Mouse (Mus musculus): ENCODE measurements around the gene Rlf. TPM values are rescaled to one million over a fixed set of nuclear protein-coding genes. Genes with fewer than 3 reads are reported as not detected.

Rlf gene
- polyA plus RNA-seq, 1 experiment from 2014 or later, result 18.3 TPM

GRCm38 (mm10) chr4:121225177-121225576 lies 10.3 kb upstream of the Rlf start:
- WGBS, result 86% methylated on average over 4 of the region's 4 CpGs
- ATAC-seq (ENCODE audit: insufficient number of reproducible peaks, insufficient read depth, low FRiP score, low read depth), result no peak
- H3K4me3 ChIP-seq (ENCODE audit: control insufficient read depth in 1 of 2, insufficient read depth in 1 of 2, low read depth in 1 of 2, low read length in 2 of 2), result no peak overlapping the region

GRCm38 (mm10) chr4:121223136-121223535 lies 8.3 kb upstream of the Rlf start:
- H3K27ac ChIP-seq (replicated peaks in 1 of 2; ENCODE audit: control insufficient read depth in 1 of 2, insufficient read depth in 1 of 2, low read depth in 2 of 2, low read length in 2 of 2), result no peak overlapping the region
- ATAC-seq (ENCODE audit: insufficient number of reproducible peaks, insufficient read depth, low FRiP score, low read depth), result no peak
- H3K36me3 ChIP-seq (ENCODE audit: control insufficient read depth, insufficient read depth, low read length), result no peaks in the 10 kb centered on the region
- no peaks in the 10 kb centered on the region for H3K4me1 ChIP-seq (ENCODE audit: control insufficient read depth in 2 of 2, insufficient read depth in 2 of 2, low read length in 2 of 2)
- no peak overlapping the region for H3K9ac ChIP-seq (ENCODE audit: low read length)
- no peak overlapping the region for H3K4me2 ChIP-seq (ENCODE audit: low read length)
- 60% methylated on average over 1 of the region's 1 CpGs for WGBS
- H3K9me3 ChIP-seq (ENCODE audit: control insufficient read depth, low read length), result no peaks in the 10 kb centered on the region
- H3K4me3 ChIP-seq (ENCODE audit: control insufficient read depth in 1 of 2, insufficient read depth in 1 of 2, low read depth in 1 of 2, low read length in 2 of 2), result no peak overlapping the region
- H3K27me3 ChIP-seq (ENCODE audit: control insufficient read depth, insufficient read depth, low read length), result no peaks in the 10 kb centered on the region; the same call in 1 of the 2 replicates

More at GRCm38 (mm10) chr4:121225177-121225576, 10.3 kb upstream of the Rlf start:
- Histone ChIP-seq H3K9me3 (ENCODE audit: control insufficient read depth, low read length) (no peaks in the 10 kb centered on the region), H3K27ac (replicated peaks in 1 of 2; ENCODE audit: control insufficient read depth in 1 of 2, insufficient read depth in 1 of 2, low read depth in 2 of 2, low read length in 2 of 2) (no peak overlapping the region), H3K36me3 (ENCODE audit: control insufficient read depth, insufficient read depth, low read length) (no peaks in the 10 kb centered on the region), H3K4me2 (ENCODE audit: low read length) (no peak overlapping the region), H3K4me1 (ENCODE audit: control insufficient read depth in 2 of 2, insufficient read depth in 2 of 2, low read length in 2 of 2) (no peaks in the 10 kb centered on the region), H3K27me3 (ENCODE audit: control insufficient read depth, insufficient read depth, low read length) (no peaks in the 10 kb centered on the region), H3K9ac (ENCODE audit: low read length) (no peak overlapping the region)

GRCm38 (mm10) chr4:121216216-121216615 lies 1.3 kb upstream of the Rlf start:
- Histone ChIP-seq H3K4me1 (ENCODE audit: control insufficient read depth in 2 of 2, insufficient read depth in 2 of 2, low read length in 2 of 2) (peaks cover 4 to 27% of the 10 kb centered on the region in 2 experiments), H3K9me3 (ENCODE audit: control insufficient read depth, low read length) (no peaks in the 10 kb centered on the region), H3K27ac (replicated peaks in 1 of 2; ENCODE audit: control insufficient read depth in 1 of 2, insufficient read depth in 1 of 2, low read depth in 2 of 2, low read length in 2 of 2) (no peak overlapping the region), H3K27me3 (ENCODE audit: control insufficient read depth, insufficient read depth, low read length) (no peaks in the 10 kb centered on the region; the same call in 1 of the 2 replicates), H3K36me3 (ENCODE audit: control insufficient read depth, insufficient read depth, low read length) (no peaks in the 10 kb centered on the region), H3K4me3 (ENCODE audit: control insufficient read depth in 1 of 2, insufficient read depth in 1 of 2, low read depth in 1 of 2, low read length in 2 of 2) (no peak overlapping the region), H3K9ac (ENCODE audit: low read length) (no peak overlapping the region), H3K4me2 (ENCODE audit: low read length) (no peak overlapping the region)
- no peak for ATAC-seq (ENCODE audit: insufficient number of reproducible peaks, insufficient read depth, low FRiP score, low read depth)
- WGBS, result 34% methylated on average over 2 of the region's 2 CpGs

DNA sequence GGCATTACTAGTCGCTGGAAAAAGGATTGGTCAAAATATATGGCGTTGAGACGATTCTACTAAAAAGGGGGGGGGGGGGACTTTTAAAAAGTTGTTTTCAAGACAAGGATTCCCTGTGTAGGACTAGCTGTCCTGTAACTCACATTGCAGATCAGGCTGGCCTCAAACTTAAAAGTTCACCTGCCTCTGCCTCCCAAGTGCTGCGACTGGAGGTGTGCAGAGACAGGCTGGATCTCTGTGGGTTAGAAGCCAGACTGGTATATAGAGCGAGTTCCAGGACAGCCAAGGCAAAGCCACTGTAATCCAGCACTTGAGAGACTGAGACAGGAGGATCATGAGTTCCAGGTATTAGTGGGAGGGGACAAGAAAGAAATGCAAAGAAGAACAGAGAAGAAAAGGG lies 605 bp upstream of the Rlf start:
- Histone ChIP-seq H3K9me3 (ENCODE audit: control insufficient read depth, low read length) (no peaks in the 10 kb centered on the region), H3K4me3 (ENCODE audit: control insufficient read depth in 1 of 2, insufficient read depth in 1 of 2, low read depth in 1 of 2, low read length in 2 of 2) (peak overlapping the region; percentile 63 to 95), H3K9ac (ENCODE audit: low read length) (peak overlapping the region; percentile 98), H3K27ac (replicated peaks in 1 of 2; ENCODE audit: control insufficient read depth in 1 of 2, insufficient read depth in 1 of 2, low read depth in 2 of 2, low read length in 2 of 2) (peak overlapping the region in 1 of 2 experiments; percentile 94; a peak in 1 of 4 replicates), H3K27me3 (ENCODE audit: control insufficient read depth, insufficient read depth, low read length) (no peaks in the 10 kb centered on the region; the same call in 1 of the 2 replicates), H3K36me3 (ENCODE audit: control insufficient read depth, insufficient read depth, low read length) (no peaks in the 10 kb centered on the region), H3K4me1 (ENCODE audit: control insufficient read depth in 2 of 2, insufficient read depth in 2 of 2, low read length in 2 of 2) (peaks cover 4 to 28% of the 10 kb centered on the region in 2 experiments), H3K4me2 (ENCODE audit: low read length) (peak overlapping the region; percentile 64)
- WGBS, result 21% methylated on average over 5 of the region's 5 CpGs
- no peak for ATAC-seq (ENCODE audit: insufficient number of reproducible peaks, insufficient read depth, low FRiP score, low read depth)

- peak; percentile 81 for ATAC-seq (ENCODE audit: insufficient number of reproducible peaks, insufficient read depth, low FRiP score, low read depth)
- Histone ChIP-seq H3K9ac (ENCODE audit: low read length) (peak overlapping the region; percentile 98), H3K4me1 (ENCODE audit: control insufficient read depth in 2 of 2, insufficient read depth in 2 of 2, low read length in 2 of 2) (peaks cover 4 to 28% of the 10 kb centered on the region in 2 experiments), H3K27me3 (ENCODE audit: control insufficient read depth, insufficient read depth, low read length) (no peaks in the 10 kb centered on the region; the same call in 1 of the 2 replicates), H3K4me3 (ENCODE audit: control insufficient read depth in 1 of 2, insufficient read depth in 1 of 2, low read depth in 1 of 2, low read length in 2 of 2) (peak overlapping the region; percentile 63 to 95), H3K36me3 (ENCODE audit: control insufficient read depth, insufficient read depth, low read length) (no peaks in the 10 kb centered on the region), H3K9me3 (ENCODE audit: control insufficient read depth, low read length) (no peaks in the 10 kb centered on the region), H3K27ac (replicated peaks in 1 of 2; ENCODE audit: control insufficient read depth in 1 of 2, insufficient read depth in 1 of 2, low read depth in 2 of 2, low read length in 2 of 2) (peak overlapping the region; percentile 57 to 94), H3K4me2 (ENCODE audit: low read length) (peak overlapping the region; percentile 90)
- under 1% methylated on average over 36 of the region's 36 CpGs for WGBS
Measured at GRCm38 (mm10) chr4:121213936-121214792, 720 bp downstream of the Rlf start.

- no peak for ATAC-seq (ENCODE audit: insufficient number of reproducible peaks, insufficient read depth, low FRiP score, low read depth)
- no peaks in the 10 kb centered on the region for H3K9me3 ChIP-seq (ENCODE audit: control insufficient read depth, low read length)
- peaks cover 1 to 22% of the 10 kb centered on the region in 2 experiments; a peak in 3 of 4 replicates for H3K4me1 ChIP-seq (ENCODE audit: control insufficient read depth in 2 of 2, insufficient read depth in 2 of 2, low read length in 2 of 2)
- WGBS, result 87% methylated on average over 4 of the region's 4 CpGs
- H3K4me2 ChIP-seq (ENCODE audit: low read length), result no peak overlapping the region
- H3K36me3 ChIP-seq (ENCODE audit: control insufficient read depth, insufficient read depth, low read length), result no peaks in the 10 kb centered on the region
- no peak overlapping the region for H3K9ac ChIP-seq (ENCODE audit: low read length)
- no peak overlapping the region for H3K4me3 ChIP-seq (ENCODE audit: control insufficient read depth in 1 of 2, insufficient read depth in 1 of 2, low read depth in 1 of 2, low read length in 2 of 2)
- no peaks in the 10 kb centered on the region for H3K27me3 ChIP-seq (ENCODE audit: control insufficient read depth, insufficient read depth, low read length)
- no peak overlapping the region for H3K27ac ChIP-seq (replicated peaks in 1 of 2; ENCODE audit: control insufficient read depth in 1 of 2, insufficient read depth in 1 of 2, low read depth in 2 of 2, low read length in 2 of 2)
Measured at GRCm38 (mm10) chr4:121208911-121209310, 6.0 kb downstream of the Rlf start.

- no peak overlapping the region for H3K4me3 ChIP-seq (ENCODE audit: control insufficient read depth in 1 of 2, insufficient read depth in 1 of 2, low read depth in 1 of 2, low read length in 2 of 2)
- no peaks in the 10 kb centered on the region for H3K36me3 ChIP-seq (ENCODE audit: control insufficient read depth, insufficient read depth, low read length)
- no peaks in the 10 kb centered on the region for H3K27me3 ChIP-seq (ENCODE audit: control insufficient read depth, insufficient read depth, low read length)
- 82% methylated on average over 4 of the region's 4 CpGs for WGBS
- H3K9me3 ChIP-seq (ENCODE audit: control insufficient read depth, low read length), result no peaks in the 10 kb centered on the region
- H3K27ac ChIP-seq (replicated peaks in 1 of 2; ENCODE audit: control insufficient read depth in 1 of 2, insufficient read depth in 1 of 2, low read depth in 2 of 2, low read length in 2 of 2), result no peak overlapping the region
- H3K4me1 ChIP-seq (ENCODE audit: control insufficient read depth in 2 of 2, insufficient read depth in 2 of 2, low read length in 2 of 2), result peaks cover 0 to 12% of the 10 kb centered on the region in 2 experiments; a peak in 1 of 4 replicates
- no peak overlapping the region for H3K9ac ChIP-seq (ENCODE audit: low read length)
- no peak overlapping the region for H3K4me2 ChIP-seq (ENCODE audit: low read length)
- no peak for ATAC-seq (ENCODE audit: insufficient number of reproducible peaks, insufficient read depth, low FRiP score, low read depth)
Measured at GRCm38 (mm10) chr4:121197856-121198255, 17.0 kb downstream of the Rlf start.
